Mouse (Mus musculus): Measurements from ENCODE around the gene Pank3.

GRCm38 (mm10) chr11:35737262-35737661, 32.0 kb upstream of the Pank3 start:
- no peak for TF ChIP-seq CTCF (IDR thresholded peaks at IDR 0.05; ENCODE audit: control insufficient read depth, insufficient read depth, insufficient read length)
- TF ChIP-seq USF1 (IDR thresholded peaks at IDR 0.05; ENCODE audit: low read depth), result no peak
- TF ChIP-seq MYOG (IDR thresholded peaks at IDR 0.05; ENCODE audit: control insufficient read depth, extremely low read depth, insufficient read length), result no peak
- no peak for TF ChIP-seq MYOD1 (IDR thresholded peaks at IDR 0.05; ENCODE audit: control insufficient read depth, insufficient read length, low read depth)
- no peak for TF ChIP-seq CEBPB (IDR thresholded peaks at IDR 0.05; ENCODE audit: low read depth)
- TF ChIP-seq MAX (IDR thresholded peaks at IDR 0.05), result no peak

Data from C2C12 (cell line).